Mouse (Mus musculus) myocyte (in vitro differentiated cells): ENCODE data around the gene Tfr2.

Source experiments
- CEBPB ChIP-seq: IDR thresholded peaks from 2 replicates; pipeline ENCODE4 v1.6.1; 2011; ENCODE audit warnings: mild to moderate bottlenecking, moderate library complexity; ENCODE audit not compliant: poor library complexity, insufficient read depth, severe bottlenecking
- E2F4 ChIP-seq: IDR thresholded peaks from one replicate; pipeline ENCODE4 v1.6.1; 2011; ENCODE audit warnings: mild to moderate bottlenecking, control low read depth, moderate library complexity; ENCODE audit not compliant: insufficient read depth
- MAX ChIP-seq: IDR thresholded peaks from one replicate; pipeline ENCODE4 v1.6.1; 2011; ENCODE audit warnings: low read depth, mild to moderate bottlenecking, control low read depth
- MYOD1 ChIP-seq, 3 experiments: IDR thresholded peaks; one replicate each; pipeline ENCODE4 v1.6.1; 2011; ENCODE audit warnings: control low read depth in 2 of 3, low read depth in 2 of 3, mild to moderate bottlenecking in 2 of 3, moderate library complexity in 1 of 3; ENCODE audit not compliant: insufficient read length in 2 of 3, control insufficient read depth in 1 of 3
- MYOG ChIP-seq, 3 experiments: IDR thresholded peaks; one replicate each; pipeline ENCODE4 v1.6.1; 2011; ENCODE audit warnings: control low read depth in 2 of 3, low read depth in 2 of 3, mild to moderate bottlenecking in 2 of 3; ENCODE audit not compliant: insufficient read length in 2 of 3, control insufficient read depth in 1 of 3, insufficient read depth in 1 of 3
- POLR2A ChIP-seq: IDR thresholded peaks from one replicate; pipeline ENCODE4 v1.6.1; 2011; ENCODE audit warnings: low read depth, mild to moderate bottlenecking, control low read depth, moderate library complexity; ENCODE audit not compliant: insufficient read length
- POLR2AphosphoS2 ChIP-seq: IDR thresholded peaks from one replicate; pipeline ENCODE4 v1.6.1; 2011; ENCODE audit warnings: low read depth, control low read depth; ENCODE audit not compliant: insufficient read length
- REST ChIP-seq: IDR thresholded peaks from one replicate; pipeline ENCODE4 v1.6.1; 2011; ENCODE audit warnings: mild to moderate bottlenecking, control low read depth, moderate library complexity; ENCODE audit not compliant: insufficient read depth, insufficient read length
- TCF12 ChIP-seq: IDR thresholded peaks from one replicate; pipeline ENCODE4 v1.6.1; 2011; ENCODE audit warnings: mild to moderate bottlenecking, control low read depth; ENCODE audit not compliant: poor library complexity, insufficient read depth, severe bottlenecking
- TCF3 ChIP-seq: IDR thresholded peaks from one replicate; pipeline ENCODE4 v1.6.1; 2011; ENCODE audit warnings: low read depth, control low read depth; ENCODE audit not compliant: insufficient read length
- USF1 ChIP-seq: IDR thresholded peaks from one replicate; pipeline ENCODE4 v1.6.1; 2011; ENCODE audit warnings: low read depth, mild to moderate bottlenecking, control low read depth, moderate library complexity

DNA sequence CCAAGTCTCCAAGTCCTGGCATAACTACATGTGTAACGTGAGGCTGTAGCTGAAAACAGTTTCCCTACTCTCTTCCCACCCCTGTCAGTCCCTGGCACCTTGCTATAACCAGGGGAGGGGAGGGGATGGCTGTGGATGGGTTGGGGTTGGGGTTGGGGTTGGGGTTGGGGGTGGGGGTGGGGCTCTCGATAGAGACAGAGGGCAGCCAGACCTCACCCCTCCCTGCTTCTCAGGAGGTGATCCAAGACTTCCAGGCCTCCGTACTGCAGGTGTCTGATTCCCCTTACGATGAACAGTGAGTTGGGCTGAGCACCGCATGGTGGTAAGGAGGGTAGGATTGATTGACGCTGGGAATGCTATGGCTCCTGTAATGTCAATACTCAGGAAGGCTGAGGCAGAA, 3.9 kb upstream of the Tfr2 start:
- TF ChIP-seq E2F4 (no peak), POLR2A (no peak), MAX (no peak), MYOD1 (IDR thresholded peaks at IDR 0.05; ENCODE audit: control insufficient read depth in 1 of 3, insufficient read length in 2 of 3, low read depth in 2 of 3) (no peak), TCF3 (no peak), MYOG (IDR thresholded peaks at IDR 0.05; ENCODE audit: control insufficient read depth in 1 of 3, insufficient read depth in 1 of 3, insufficient read length in 2 of 3, low read depth in 2 of 3) (no peak), TCF12 (no peak), USF1 (no peak), REST (no peak), CEBPB (no peak), POLR2AphosphoS2 (no peak)
